Mouse (Mus musculus): ENCODE measurements around the gene Tbc1d10a.

- TF ChIP-seq GATA1 (IDR thresholded peaks at IDR 0.05; ENCODE audit: borderline replicate concordance, low read length) (no peak), FLI1 (IDR thresholded peaks at IDR 0.05; ENCODE audit: low read length) (no peak)
These were observed 63.7 kb downstream of the Tbc1d10a start for GRCm38 (mm10) chr11:4250290-4250689.

Data from megakaryocyte, embryonic 14.5 days (primary cell).